ENCODE assay signal across 25 mouse cellular contexts in the genomic region with DNA sequence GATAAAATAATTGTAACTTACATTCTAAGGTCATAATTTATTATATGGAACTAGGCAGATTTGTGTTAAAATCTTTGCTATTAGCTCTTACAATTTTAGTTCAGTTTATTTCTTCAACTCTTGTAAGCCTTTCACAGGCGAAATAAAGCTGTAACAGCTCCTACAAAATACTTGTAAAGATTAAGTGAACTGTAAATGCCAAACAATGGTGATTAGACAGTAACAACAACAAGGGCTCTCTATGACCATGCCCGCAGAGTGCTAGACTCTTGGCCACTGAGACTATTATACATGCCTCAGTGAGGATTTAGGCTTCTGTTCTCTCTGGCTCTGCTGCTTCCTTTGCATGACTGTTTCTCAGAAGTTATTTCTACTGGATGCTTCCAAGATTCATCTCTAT.
"Had no signal": no experiment of that assay in that cellular context is flagged by ENCODE, and none has a peak within 500 bp of the region (broad histone marks: within the 10 kb centered on the region; RNA-seq: fewer than 3 reads in every experiment).

No protein-coding gene starts in this region.

- H3K9me3 ChIP-seq: heart, embryonic 10.5 days; heart, embryonic 12.5 days; hindbrain, embryonic 10.5 days; hindbrain, embryonic 12.5 days; intestine, embryonic 15.5 days; limb, embryonic 13.5 days; limb, embryonic 15.5 days; liver, embryonic 12.5 days had no signal

- H3K36me3 ChIP-seq: heart, embryonic 10.5 days; heart, embryonic 12.5 days; hindbrain, embryonic 12.5 days; intestine, embryonic 15.5 days; limb, embryonic 13.5 days; limb, embryonic 15.5 days had no signal

- H3K4me3 ChIP-seq: gastrocnemius, adult 2 months; heart, embryonic 10.5 days; heart, embryonic 12.5 days; hindbrain, embryonic 10.5 days; hindbrain, embryonic 12.5 days; intestine, embryonic 15.5 days; layer of hippocampus, adult 2 months; left cerebral cortex, adult 2 months; limb, embryonic 13.5 days; limb, embryonic 15.5 days; liver, embryonic 12.5 days had no signal

- H3K4me1 ChIP-seq: heart, embryonic 10.5 days; heart, embryonic 12.5 days; hindbrain, embryonic 12.5 days; intestine, embryonic 15.5 days; limb, embryonic 13.5 days; limb, embryonic 15.5 days had no signal

- H3K27ac ChIP-seq: gastrocnemius, adult 2 months; heart, embryonic 10.5 days; hindbrain, embryonic 10.5 days; hindbrain, embryonic 12.5 days; hindbrain, embryonic 14.5 days; intestine, embryonic 15.5 days; layer of hippocampus, adult 2 months; left cerebral cortex, adult 2 months; limb, embryonic 13.5 days; limb, embryonic 15.5 days; liver, embryonic 12.5 days had no signal

- H3K27me3 ChIP-seq: heart, embryonic 12.5 days; hindbrain, embryonic 12.5 days; intestine, embryonic 15.5 days; limb, embryonic 13.5 days; limb, embryonic 15.5 days; liver, embryonic 12.5 days had no signal

- H3K9ac ChIP-seq: heart, embryonic 12.5 days; hindbrain, embryonic 12.5 days; hindbrain, embryonic 14.5 days; intestine, embryonic 15.5 days; limb, embryonic 13.5 days; limb, embryonic 15.5 days; liver, embryonic 12.5 days had no signal

- ATAC-seq: hindbrain, embryonic 16.5 days; inflammation-experienced regulatory T-cells, adult 6 months; intestine, embryonic 15.5 days; intestine, postnatal 0 days; liver, embryonic 12.5 days had no signal

- H3K4me2 ChIP-seq: heart, embryonic 12.5 days; hindbrain, embryonic 12.5 days; hindbrain, embryonic 14.5 days; intestine, embryonic 15.5 days; limb, embryonic 13.5 days; limb, embryonic 15.5 days; liver, embryonic 12.5 days had no signal

- DNase-seq: gastrocnemius, adult 2 months; gastrocnemius, postnatal 10 days; gastrocnemius, postnatal 25 days; heart, adult 18-20 months; heart, postnatal 10 days; heart, postnatal 4 days; kidney, adult 18-20 months; kidney, adult 8-10 months; kidney, postnatal 10 days; kidney, postnatal 25 days; kidney, postnatal 4 days had no signal
